Mouse (Mus musculus) spleen, postnatal 0 days (tissue): ENCODE measurements around the gene Gemin5. TPM values are rescaled to one million over a fixed set of nuclear protein-coding genes. Genes with fewer than 3 reads are reported as not detected.

Experiments
- polyA plus RNA-seq: library from polyadenylated mRNA; unstranded; fragments of >200 nt; fragmentation: Nextera tagmentation; extraction: Ambion mirVana; gene quantifications from 2 replicates; pipeline ENCODE4 v1.2.1, GENCODE M21; 2015

Gemin5 gene
- polyA plus RNA-seq, result 8.9 and 9.6 TPM in 2 replicates

GRCm38 (mm10) chr11:58168167-58168915 lies at the start of gene Gemin5:
Gene Gemin5 (minus strand): TSS chr11:58168539.

GRCm38 (mm10) chr11:58199229-58200037 lies 31.1 kb upstream of the Gemin5 start, which contains the start of the genes Igtp and Irgm2:
Gene Igtp (plus strand): TSS chr11:58199556.
Gene Irgm2 (plus strand): TSS chr11:58199618.

GRCm38 (mm10) chr11:58171459-58172091 lies 3.2 kb upstream of the Gemin5 start, which contains the start of gene Mrpl22:
Gene Mrpl22 (plus strand): TSS chr11:58171661.

GRCm38 (mm10) chr11:58103697-58104306 lies 64.5 kb downstream of the Gemin5 start, which contains the start of gene Cnot8:
Gene Cnot8 (plus strand): TSS chr11:58104153.

GRCm38 (mm10) chr11:58093021-58093528 lies 75.3 kb downstream of the Gemin5 start, which contains the start of gene Gm12248:
Gene Gm12248 (minus strand): TSS chr11:58093134.

Other genes starting within 250 kb of the Gemin5 start
- 16.0 and 16.4 TPM in 2 replicates for gene Larp1, start 159.5 kb downstream of the Gemin5 start, polyA plus RNA-seq
- not detected in 2 replicates for gene Gm12248, start 75.4 kb downstream of the Gemin5 start, polyA plus RNA-seq
- 43.2 and 48.7 TPM in 2 replicates for gene Cnot8, start 64.4 kb downstream of the Gemin5 start, polyA plus RNA-seq
- 97.1 and 109 TPM in 2 replicates for gene Mrpl22, start 3.1 kb upstream of the Gemin5 start, polyA plus RNA-seq
- gene Igtp, start 31.0 kb upstream of the Gemin5 start, polyA plus RNA-seq, result 8.9 and 12.7 TPM in 2 replicates
- 4.8 and 7.2 TPM in 2 replicates for gene Irgm2, start 31.1 kb upstream of the Gemin5 start, polyA plus RNA-seq
- 5.0 and 7.1 TPM in 2 replicates for gene 4930438A08Rik, start 106.3 kb upstream of the Gemin5 start, polyA plus RNA-seq
- 11.9 and 14.9 TPM in 2 replicates for gene Zfp692, start 138.5 kb upstream of the Gemin5 start, polyA plus RNA-seq
- 86.8 and 94.5 TPM in 2 replicates for gene Zfp672, start 161.8 kb upstream of the Gemin5 start, polyA plus RNA-seq
- gene Sh3bp5l, start 162.2 kb upstream of the Gemin5 start, polyA plus RNA-seq, result 16.8 and 18.7 TPM in 2 replicates
- not detected in 2 replicates for gene Lypd8, start 210.5 kb upstream of the Gemin5 start, polyA plus RNA-seq